Mouse (Mus musculus) CH12.LX (cell line): ENCODE measurements around the gene 4930404N11Rik. TPM values are rescaled to one million over a fixed set of nuclear protein-coding genes. Genes with fewer than 3 reads are reported as not detected.

Source experiments
- DNase-seq: peaks from one replicate; pipeline ENCODE4 v3.0.0-alpha.2; 2013; ENCODE audit errors: extremely low read depth
- H3K27ac ChIP-seq: 2 replicates; pipeline ENCODE4 v1.5.1; 2012; ENCODE audit warnings: low read depth, mild to moderate bottlenecking, control low read depth, moderate library complexity; ENCODE audit not compliant: insufficient read depth
- H3K27me3 ChIP-seq: replicated peaks from 2 replicates; pipeline ENCODE3; 2012; ENCODE audit warnings: inconsistent platforms
- H3K36me3 ChIP-seq, 2 experiments: replicated peaks in 1 of 2; 2 replicates each; pipeline versions ENCODE3 to v1.6.1; 2012; ENCODE audit warnings: inconsistent platforms in 1 of 2, low read length in 1 of 2, mild to moderate bottlenecking in 1 of 2, mixed read lengths in 1 of 2, moderate library complexity in 1 of 2; ENCODE audit not compliant: control insufficient read depth in 1 of 2, insufficient read depth in 1 of 2
- H3K4me1 ChIP-seq, 2 experiments: 2 replicates each; pipeline ENCODE4 v1.6.1; 2012; ENCODE audit warnings: inconsistent platforms in 1 of 2, moderate library complexity in 1 of 2; ENCODE audit not compliant: insufficient read depth in 2 of 2, control insufficient read depth in 1 of 2
- H3K4me2 ChIP-seq: 2 replicates; pipeline ENCODE4 v1.6.1; 2012; ENCODE audit warnings: low read depth, mild to moderate bottlenecking, control low read depth; ENCODE audit not compliant: poor library complexity, insufficient read depth, severe bottlenecking
- H3K4me3 ChIP-seq, 3 experiments: fragments of 150-350 bp in 1 of 3; sonication (generic) in 1 of 3; replicated peaks in 1 of 3; 2 replicates each; pipeline versions ENCODE3 to v1.5.1; 2011 to 2012; ENCODE audit warnings: low read depth in 2 of 3, low read length in 2 of 3, mild to moderate bottlenecking in 2 of 3, moderate library complexity in 2 of 3, control low read depth in 1 of 3, improper control_type of control experiment in 1 of 3, inconsistent platforms in 1 of 3, mixed read lengths in 1 of 3; ENCODE audit not compliant: poor library complexity in 1 of 3
- H3K79me2 ChIP-seq: replicated peaks from 2 replicates; pipeline ENCODE4 v1.6.1; 2012; ENCODE audit warnings: mild to moderate bottlenecking, moderate library complexity; ENCODE audit not compliant: control insufficient read depth, poor library complexity, insufficient read depth, severe bottlenecking; ENCODE audit errors: extremely low read depth
- H3K9ac ChIP-seq: 2 replicates; pipeline ENCODE4 v1.6.1; 2012; ENCODE audit warnings: low read depth, mild to moderate bottlenecking, control low read depth, moderate library complexity; ENCODE audit not compliant: insufficient read depth
- H3K9me3 ChIP-seq: replicated peaks from 2 replicates; pipeline ENCODE3; 2012; ENCODE audit warnings: low read length, inconsistent platforms, mixed read lengths
- CHD2 ChIP-seq: IDR thresholded peaks from 2 replicates; pipeline ENCODE4 v1.6.1; 2011; ENCODE audit warnings: low read length, improper control_type of control experiment
- CTCF ChIP-seq, 2 experiments: IDR thresholded peaks in 1 of 2; conservative IDR thresholded peaks in 1 of 2; 2 replicates each; pipeline ENCODE4 v1.5.1; 2011 to 2012; ENCODE audit warnings: low read depth in 2 of 2, low read length in 2 of 2, improper control_type of control experiment in 1 of 2, inconsistent platforms in 1 of 2, mild to moderate bottlenecking in 1 of 2, moderate library complexity in 1 of 2
- E2F4 ChIP-seq: IDR thresholded peaks from 2 replicates; pipeline ENCODE4 v1.6.1; 2011; ENCODE audit warnings: low read depth, low read length, improper control_type of control experiment; ENCODE audit not compliant: insufficient replicate concordance
- ELF1 ChIP-seq: IDR thresholded peaks from 2 replicates; pipeline ENCODE4 v1.6.1; 2014; ENCODE audit warnings: low read depth, mild to moderate bottlenecking, inconsistent platforms, low read length, improper control_type of control experiment
- EP300 ChIP-seq: IDR thresholded peaks from 2 replicates; pipeline ENCODE4 v1.6.1; 2011; ENCODE audit warnings: low read length, improper control_type of control experiment
- ETS1 ChIP-seq: conservative IDR thresholded peaks from 2 replicates; pipeline ENCODE4 v1.6.1; 2012; ENCODE audit warnings: low read depth, mild to moderate bottlenecking, inconsistent platforms, low read length, improper control_type of control experiment, moderate library complexity
- IRF4 ChIP-seq: IDR thresholded peaks from 2 replicates; pipeline ENCODE4 v1.6.1; 2014; ENCODE audit warnings: low read depth, mild to moderate bottlenecking, inconsistent platforms, low read length, improper control_type of control experiment
- KAT2A ChIP-seq: IDR thresholded peaks from 2 replicates; pipeline ENCODE4 v1.6.1; 2012; ENCODE audit warnings: low read length, improper control_type of control experiment, inconsistent platforms; ENCODE audit not compliant: insufficient replicate concordance
- MAFK ChIP-seq: IDR thresholded peaks from 2 replicates; pipeline ENCODE4 v1.6.1; 2011; ENCODE audit warnings: low read length, improper control_type of control experiment; ENCODE audit not compliant: insufficient replicate concordance
- MAX ChIP-seq: IDR thresholded peaks from 2 replicates; pipeline ENCODE4 v1.6.1; 2011; ENCODE audit warnings: low read length, improper control_type of control experiment
- MEF2A ChIP-seq: IDR thresholded peaks from 2 replicates; pipeline ENCODE4 v1.6.1; 2014; ENCODE audit warnings: low read depth, mild to moderate bottlenecking, inconsistent platforms, low read length, improper control_type of control experiment, borderline replicate concordance
- MXI1 ChIP-seq: IDR thresholded peaks from 2 replicates; pipeline ENCODE4 v1.6.1; 2011; ENCODE audit warnings: mild to moderate bottlenecking, low read depth, low read length, improper control_type of control experiment
- NELFE ChIP-seq: IDR thresholded peaks from 2 replicates; pipeline ENCODE4 v1.6.1; 2011; ENCODE audit warnings: low read depth, low read length, improper control_type of control experiment
- POLR2A ChIP-seq: IDR thresholded peaks from 2 replicates; pipeline ENCODE4 v1.6.1; 2011; ENCODE audit warnings: low read depth, mild to moderate bottlenecking, improper control_type of control experiment, low read length
- POLR2AphosphoS2 ChIP-seq: IDR thresholded peaks from 2 replicates; pipeline ENCODE4 v1.6.1; 2011; ENCODE audit warnings: low read depth, low read length, improper control_type of control experiment
- RAD21 ChIP-seq: IDR thresholded peaks from 2 replicates; pipeline ENCODE4 v1.6.1; 2011; ENCODE audit warnings: low read depth, mild to moderate bottlenecking, low read length, improper control_type of control experiment, moderate library complexity
- RCOR1 ChIP-seq: conservative IDR thresholded peaks from 2 replicates; pipeline ENCODE4 v1.6.1; 2012; ENCODE audit warnings: low read depth, mild to moderate bottlenecking, inconsistent platforms, low read length, improper control_type of control experiment
- SIN3A ChIP-seq: IDR thresholded peaks from 2 replicates; pipeline ENCODE4 v1.6.1; 2012; ENCODE audit warnings: low read length, improper control_type of control experiment, inconsistent platforms
- SMC3 ChIP-seq: IDR thresholded peaks from 2 replicates; pipeline ENCODE4 v1.6.1; 2011; ENCODE audit warnings: low read depth, low read length, improper control_type of control experiment
- TBP ChIP-seq: conservative IDR thresholded peaks from 2 replicates; pipeline ENCODE4 v1.6.1; 2011; ENCODE audit warnings: low read depth, low read length, improper control_type of control experiment
- TCF12 ChIP-seq: IDR thresholded peaks from 2 replicates; pipeline ENCODE4 v1.6.1; 2014; ENCODE audit warnings: low read depth, mild to moderate bottlenecking, inconsistent platforms, low read length, improper control_type of control experiment
- USF1 ChIP-seq: IDR thresholded peaks from 2 replicates; pipeline ENCODE4 v1.6.1; 2014; ENCODE audit warnings: low read depth, mild to moderate bottlenecking, inconsistent platforms, low read length, improper control_type of control experiment
- ZC3H11A ChIP-seq: IDR thresholded peaks from 2 replicates; pipeline ENCODE4 v1.6.1; 2012; ENCODE audit warnings: low read depth, mild to moderate bottlenecking, inconsistent platforms, low read length, improper control_type of control experiment
- ZKSCAN1 ChIP-seq: IDR thresholded peaks from 2 replicates; pipeline ENCODE4 v1.6.1; 2012; ENCODE audit warnings: low read depth, inconsistent platforms, low read length, improper control_type of control experiment, borderline replicate concordance
- ZMIZ1 ChIP-seq: IDR thresholded peaks from 2 replicates; pipeline ENCODE4 v1.6.1; 2012; ENCODE audit warnings: low read depth, mild to moderate bottlenecking, inconsistent platforms, low read length, improper control_type of control experiment
- ZNF384 ChIP-seq: IDR thresholded peaks from 2 replicates; pipeline ENCODE4 v1.6.1; 2012; ENCODE audit warnings: low read depth, low read length, improper control_type of control experiment, inconsistent platforms
- dilution Hi-C: fragments of 300-500 bp; cut with MboI; formaldehyde crosslinking; loops from 2 replicates; pipeline ENCODE4 v1.14.3; 2020; ENCODE audit warnings: low sequenced_read_pairs; ENCODE audit not compliant: extremely low pct_unique_long_range_greater_than_20kb, extremely low pct_ligation_motif_present
- in situ Hi-C: fragments of 300-500 bp; cut with MboI; formaldehyde crosslinking; loops from 3 replicates; pipeline ENCODE4 v1.14.3; 2019; ENCODE audit warnings: low sequenced_read_pairs, low pct_ligation_motif_present, low pct_unique_long_range_greater_than_20kb, mixed read lengths
- polyA plus RNA-seq: library from polyadenylated mRNA; unstranded; fragments of >175 nt; gene quantifications from 2 replicates; pipeline ENCODE4 v1.2.1, GENCODE M21; 2012; ENCODE audit warnings: low read depth; ENCODE audit not compliant: insufficient read length
- total RNA-seq, 2 experiments: library from RNA; depleted of rRNA; stranded (reverse); fragments of 300-350 nt in 1 of 2; fragments of >200 nt in 1 of 2; gene quantifications; 2 replicates each; pipeline ENCODE4 v1.2.3; 2012 to 2014

The 4930404N11Rik gene
- total and polyA plus RNA-seq, 3 experiments: 0.23 to 5.2 (median 2.7) TPM

DNA sequence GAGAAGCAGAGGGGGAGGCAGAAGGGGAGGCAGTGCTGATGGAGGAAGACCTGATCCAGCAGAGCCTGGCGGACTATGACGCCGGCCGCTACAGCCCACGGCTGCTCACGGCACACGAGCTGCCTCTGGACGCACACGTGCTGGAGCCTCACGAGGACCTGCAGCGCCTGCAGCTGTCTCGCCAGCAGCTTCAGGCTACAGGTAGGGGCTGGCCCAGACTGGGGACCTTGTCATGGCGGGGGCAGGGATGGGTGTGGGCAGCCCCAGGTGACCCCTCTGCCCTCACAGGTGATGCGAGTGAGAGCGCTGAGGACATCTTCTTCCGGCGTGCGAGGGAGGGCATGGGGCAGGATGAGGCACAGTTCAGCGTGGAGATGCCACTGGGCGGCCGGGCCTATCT, 40.4 kb downstream of the 4930404N11Rik start:
- dilution Hi-C loops: no loop called here
- peaks cover 4 to 34% of the 10 kb centered on the region in 2 experiments; a peak in 3 of 4 replicates for H3K4me1 ChIP-seq
- H3K79me2 ChIP-seq: peaks cover 15% of the 10 kb centered on the region
- no peak for DNase-seq
- no peaks in the 10 kb centered on the region for H3K9me3 ChIP-seq
- in situ Hi-C loops: no loop called here
- peaks cover 52 to 74% of the 10 kb centered on the region in 2 experiments for H3K36me3 ChIP-seq
- TF ChIP-seq CHD2: no peak
- TF ChIP-seq E2F4: no peak
- no peak for TF ChIP-seq TCF12
- no peak for TF ChIP-seq EP300
- TF ChIP-seq ZMIZ1: no peak
- no peak for TF ChIP-seq ZC3H11A
- TF ChIP-seq TBP: no peak
- TF ChIP-seq RAD21: no peak
- no peak overlapping the region for H3K9ac ChIP-seq
- no peaks in the 10 kb centered on the region for H3K27me3 ChIP-seq
- H3K4me3 ChIP-seq: no peak overlapping the region
- H3K27ac ChIP-seq: no peak overlapping the region
- no peak overlapping the region for H3K4me2 ChIP-seq

DNA sequence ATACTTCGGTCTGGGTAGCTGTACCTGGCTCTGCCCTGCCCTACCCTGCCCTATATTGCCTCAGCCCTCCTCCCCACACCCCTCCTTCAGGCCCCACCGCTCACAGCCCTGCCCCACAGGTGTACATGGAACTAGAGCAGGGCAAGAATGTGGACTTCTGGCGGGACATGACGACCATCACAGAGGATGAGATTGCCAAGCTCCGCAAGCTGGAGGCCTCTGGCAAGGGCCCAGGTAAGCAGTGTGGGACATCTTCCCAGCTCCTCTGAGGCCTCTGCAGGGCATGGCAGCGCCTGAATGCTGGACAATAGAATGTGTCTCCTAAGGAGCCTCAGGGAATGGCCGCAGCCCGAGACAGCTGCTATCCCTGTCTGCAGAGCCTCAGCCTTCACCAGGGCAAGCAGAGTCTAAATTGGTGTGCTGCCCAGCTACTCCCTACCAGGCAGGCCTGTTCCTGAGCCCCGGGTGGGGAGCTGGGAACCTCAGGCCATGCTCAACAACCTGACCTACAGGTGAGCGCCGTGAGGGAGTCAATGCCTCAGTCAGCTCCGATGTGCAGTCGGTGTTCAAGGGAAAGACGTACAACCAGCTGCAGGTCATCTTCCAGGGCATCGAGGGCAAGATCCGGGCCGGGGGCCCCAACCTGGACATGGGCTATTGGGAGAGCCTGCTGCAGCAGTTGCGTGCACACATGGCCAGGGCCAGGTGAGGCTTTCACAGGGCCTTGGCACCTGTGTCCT, 41.7 kb downstream of the 4930404N11Rik start:
- Histone ChIP-seq H3K9me3 (no peaks in the 10 kb centered on the region), H3K9ac (no peak overlapping the region), H3K79me2 (peaks cover 15% of the 10 kb centered on the region), H3K27me3 (no peaks in the 10 kb centered on the region), H3K4me2 (no peak overlapping the region), H3K4me3 (no peak overlapping the region), H3K36me3 (peaks cover 52 to 72% of the 10 kb centered on the region in 2 experiments), H3K4me1 (peaks cover 9 to 32% of the 10 kb centered on the region in 2 experiments; a peak in 3 of 4 replicates), H3K27ac (no peak overlapping the region)
- dilution Hi-C loops (no loop called here), in situ Hi-C loops (no loop called here)
- no peak for TF ChIP-seq POLR2A
- no peak for TF ChIP-seq MAX
- TF ChIP-seq MEF2A: no peak
- no peak for TF ChIP-seq SIN3A
- TF ChIP-seq RCOR1: no peak
- TF ChIP-seq POLR2AphosphoS2: no peak
- TF ChIP-seq CHD2: no peak
- TF ChIP-seq USF1: no peak
- TF ChIP-seq KAT2A: no peak
- no peak for TF ChIP-seq MAFK
- no peak for TF ChIP-seq TCF12
- TF ChIP-seq ETS1: no peak
- no peak for TF ChIP-seq ZKSCAN1
- TF ChIP-seq NELFE: no peak
- no peak for TF ChIP-seq ZNF384
- no peak for TF ChIP-seq MXI1
- TF ChIP-seq IRF4: no peak
- no peak for TF ChIP-seq CTCF (conservative IDR thresholded peaks at IDR 0.05 in 1 of 2, IDR thresholded peaks at IDR 0.05 in 1 of 2; ENCODE audit: low read depth in 2 of 2, low read length in 2 of 2)
- TF ChIP-seq ELF1: no peak
- no peak for TF ChIP-seq SMC3
- no peak for DNase-seq
